Mouse (Mus musculus) kidney, postnatal 4 days (tissue): ENCODE measurements around the gene Abcb4.
A peak's percentile ranks its signal among the peaks of the same experiment; 100 is the strongest.
"Not testable (repeated sequence)": the region's sequence is repeated elsewhere in the genome, so short reads cannot be mapped to it uniquely, and the experiment has no call there.

Source experiments
- DNase-seq, 2 experiments: peaks; one replicate each; pipeline ENCODE4 v3.0.0; 2021; ENCODE audit warnings: mixed read lengths in 2 of 2

The Abcb4 gene

GRCm38 (mm10) chr5:8893300-8894103 lies at the start of gene Abcb4:
TSS of gene Abcb4 (plus strand) at chr5:8893717.
- DNase-seq = peak; percentile 61 to 73

DNA sequence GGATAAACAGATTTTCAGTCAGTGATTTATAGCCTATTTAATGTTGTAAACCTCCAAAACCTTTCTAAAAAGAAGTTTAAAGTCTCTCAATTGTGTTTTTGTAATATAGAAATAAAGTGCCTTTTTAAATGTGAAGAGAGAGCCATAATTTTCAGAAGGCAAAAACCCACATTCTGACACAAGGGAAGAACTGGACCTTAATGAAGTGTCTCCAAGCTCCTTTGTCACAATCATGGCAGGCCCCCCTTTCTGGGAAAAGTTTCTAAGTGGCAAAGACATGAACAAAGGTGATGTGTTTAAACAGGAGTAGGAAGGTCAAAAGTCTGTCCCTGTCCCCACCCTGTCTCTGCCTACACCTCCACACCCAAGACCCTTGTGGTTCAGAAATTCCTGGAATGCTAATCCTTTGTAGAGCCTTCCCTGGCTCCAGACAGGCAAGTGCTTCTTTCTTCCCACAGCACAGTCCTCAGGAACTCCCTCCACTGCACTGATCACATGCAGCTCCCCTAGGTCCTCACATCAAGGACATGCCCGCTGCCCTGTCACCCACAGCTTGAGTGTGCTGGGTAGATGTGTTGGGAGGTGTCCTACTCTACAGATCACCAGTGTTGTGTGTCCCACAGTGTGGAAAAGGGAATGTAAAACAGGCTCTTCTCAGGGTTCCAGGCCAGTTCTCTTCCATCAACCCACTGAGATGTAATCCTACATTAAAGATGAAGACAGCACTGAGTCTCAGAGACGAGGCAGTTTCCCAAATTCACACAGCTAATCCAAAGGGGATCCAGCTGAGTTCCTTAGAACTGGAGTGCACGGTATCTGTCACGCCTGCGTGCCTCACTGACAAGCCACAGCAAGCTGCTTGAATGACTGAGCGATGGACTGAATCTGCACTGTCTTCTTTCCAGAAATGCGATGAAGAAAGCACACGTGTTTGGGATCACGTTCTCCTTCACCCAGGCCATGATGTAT lies 44.6 kb upstream of the Abcb4 start:
- DNase-seq = not testable (repeated sequence)

DNA sequence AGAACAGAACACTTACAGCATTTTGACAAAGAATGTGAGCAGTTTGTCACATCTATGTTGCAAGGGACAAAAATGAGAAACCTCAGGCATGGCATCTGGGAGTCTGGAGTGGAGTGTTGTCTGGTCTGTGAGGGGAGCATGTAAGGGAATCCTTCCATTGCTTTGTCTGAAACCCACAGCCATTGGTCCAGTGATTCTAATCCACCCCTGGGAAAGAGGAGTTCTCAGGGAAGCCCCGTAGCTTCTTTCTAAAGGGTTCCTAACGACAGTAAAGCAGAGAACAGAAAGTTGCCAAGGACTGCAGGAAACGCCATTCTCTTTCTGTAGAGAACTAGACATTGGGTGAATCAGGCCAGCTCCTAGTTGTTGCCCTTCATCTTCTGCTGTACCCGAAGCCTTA lies 42.7 kb upstream of the Abcb4 start:
- DNase-seq = no peak

- no peak for DNase-seq
Observed at GRCm38 (mm10) chr5:8857201-8857600, 36.3 kb upstream of the Abcb4 start.

- no peak for DNase-seq
Observed at GRCm38 (mm10) chr5:8861811-8862210, 31.7 kb upstream of the Abcb4 start.

DNA sequence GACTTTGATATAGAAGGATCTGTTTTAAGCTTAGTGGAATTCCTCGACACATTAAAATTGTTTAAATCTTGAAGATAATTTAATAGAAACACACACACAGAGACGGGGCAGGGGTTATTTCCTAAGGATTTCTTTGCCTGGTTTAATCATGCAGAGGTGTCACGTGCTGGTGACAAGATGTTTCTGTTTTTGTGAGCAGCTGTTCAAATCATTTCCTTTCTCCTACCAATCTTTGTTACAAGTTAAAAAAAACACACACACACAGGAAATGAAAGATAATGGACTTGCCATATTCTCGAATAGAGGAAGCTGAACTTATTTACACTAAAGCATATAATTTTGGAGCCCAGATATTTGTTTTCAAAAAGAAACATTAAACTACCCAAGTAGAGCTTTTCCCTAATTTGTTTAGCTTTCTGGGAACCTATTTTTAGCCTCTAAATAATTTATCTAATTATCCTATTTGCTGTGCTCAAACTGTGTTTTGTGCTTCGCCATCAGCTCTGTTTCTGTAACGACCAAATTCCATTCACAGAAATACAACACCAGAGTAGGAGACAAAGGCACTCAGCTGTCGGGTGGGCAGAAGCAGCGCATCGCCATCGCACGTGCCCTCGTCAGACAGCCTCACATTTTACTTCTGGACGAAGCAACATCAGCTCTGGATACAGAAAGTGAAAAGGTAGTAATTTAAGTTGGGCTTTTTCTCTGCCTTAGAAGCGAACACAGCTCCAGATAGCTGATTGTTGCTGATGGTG lies 29.8 kb upstream of the Abcb4 start:
- DNase-seq = no peak

- not testable (repeated sequence) for DNase-seq
Observed at GRCm38 (mm10) chr5:8865630-8866029, 27.9 kb upstream of the Abcb4 start.

GRCm38 (mm10) chr5:8866366-8866765 lies 27.2 kb upstream of the Abcb4 start:
- DNase-seq = no peak

GRCm38 (mm10) chr5:8868019-8868418 lies 25.5 kb upstream of the Abcb4 start:
- peak; percentile 37 to 39 for DNase-seq

GRCm38 (mm10) chr5:8872979-8873915 lies 20.3 kb upstream of the Abcb4 start:
- no peak for DNase-seq

DNA sequence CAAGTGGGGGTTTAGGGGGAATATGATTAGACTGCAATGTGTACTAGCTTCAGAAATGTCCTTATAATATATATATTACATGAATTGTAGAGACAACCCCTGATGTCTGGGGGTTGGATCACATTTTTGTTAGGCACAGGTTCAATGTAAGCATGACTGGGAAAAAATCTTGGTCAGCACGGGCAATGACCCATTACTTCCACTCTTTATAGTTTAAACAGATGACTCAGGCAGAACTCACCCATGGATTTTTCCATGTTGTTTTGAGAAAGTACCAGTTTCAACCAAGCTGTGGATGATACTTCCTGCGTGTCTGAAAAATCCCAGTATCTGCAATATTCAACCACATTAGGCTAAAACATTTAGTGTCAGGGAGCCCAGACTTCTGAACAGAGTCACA lies 16.4 kb upstream of the Abcb4 start:
- DNase-seq = no peak

- DNase-seq = no peak
Observed at GRCm38 (mm10) chr5:8877800-8878199, 15.7 kb upstream of the Abcb4 start.

GRCm38 (mm10) chr5:8885837-8886236 lies 7.7 kb upstream of the Abcb4 start:
- DNase-seq = no peak

DNA sequence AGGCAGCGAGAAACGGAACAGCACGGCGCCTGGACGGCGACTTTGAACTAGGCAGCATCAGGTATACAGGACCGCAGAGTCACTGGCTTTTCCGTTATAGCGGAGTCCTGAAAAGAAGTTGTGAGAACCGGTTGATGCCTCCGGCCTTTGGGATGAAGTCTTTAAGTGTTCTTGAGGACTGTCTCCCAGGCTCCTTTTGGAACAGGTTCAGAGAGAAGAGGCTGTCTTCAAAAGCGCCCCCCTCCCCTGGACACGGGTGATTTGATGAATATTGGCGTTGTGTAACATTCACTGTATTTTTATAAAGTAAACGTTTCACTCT lies 548 bp downstream of the Abcb4 start:
- no peak for DNase-seq

DNA sequence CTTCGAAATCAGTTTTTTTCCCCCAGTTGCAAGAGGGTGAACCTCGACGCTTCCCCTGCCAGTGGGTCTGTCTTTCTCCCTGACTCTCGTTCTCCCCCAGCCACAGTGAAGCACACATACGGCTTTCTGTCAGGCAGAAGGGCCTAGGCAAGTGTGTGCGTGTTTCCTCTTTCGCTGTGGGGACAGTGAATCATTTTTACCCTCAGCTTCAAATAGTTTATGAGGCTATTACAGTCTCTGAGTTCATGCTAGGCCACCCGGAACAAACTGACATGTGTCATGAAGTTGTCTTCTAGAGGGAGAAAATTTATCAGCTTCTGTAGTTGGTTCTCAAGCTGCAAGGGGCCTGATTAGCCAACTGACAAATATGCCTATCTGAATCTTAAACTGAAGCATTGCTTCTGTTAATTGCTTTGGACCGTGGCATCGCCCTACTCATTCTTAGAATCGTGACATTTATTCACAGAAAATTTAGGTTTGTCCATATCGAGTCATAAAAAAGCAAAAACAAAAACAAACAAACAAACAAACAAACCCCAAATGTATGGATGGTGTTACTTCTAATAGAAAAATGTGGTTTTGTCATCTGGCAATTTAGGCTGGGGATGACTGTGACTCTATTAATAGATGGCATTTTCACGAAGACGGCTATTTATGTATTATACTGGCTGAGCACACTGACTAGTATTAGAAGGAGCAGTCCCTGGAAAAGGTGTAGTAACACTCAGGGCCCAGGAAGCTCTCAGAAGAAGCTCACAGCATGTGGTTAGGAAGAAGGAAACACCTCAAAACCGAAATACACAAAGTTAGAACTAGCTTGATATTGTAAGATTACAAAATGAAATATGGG lies 1.3 kb downstream of the Abcb4 start:
- DNase-seq = no peak

- no peak for DNase-seq
Observed at GRCm38 (mm10) chr5:8896198-8896597, 2.7 kb downstream of the Abcb4 start.

DNA sequence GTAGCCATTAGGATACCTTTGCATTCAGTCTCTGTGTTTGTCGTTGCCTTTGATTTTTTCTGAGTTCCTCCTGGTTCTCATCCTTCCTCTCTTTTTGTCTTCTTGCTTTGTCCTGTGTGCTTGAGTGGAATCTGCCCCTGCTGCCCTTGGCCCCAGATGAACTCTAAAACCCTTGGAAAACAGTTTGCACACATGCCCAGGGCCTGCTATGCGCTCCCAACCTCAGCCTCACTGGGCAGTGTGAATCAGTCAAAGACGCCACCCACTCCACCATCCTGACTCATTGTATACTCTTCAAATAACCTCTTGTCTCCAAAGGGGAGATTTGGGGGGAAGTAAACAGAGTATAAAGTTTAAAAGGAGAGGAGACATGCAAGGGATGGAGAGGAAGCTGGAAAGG lies 4.7 kb downstream of the Abcb4 start:
- DNase-seq = no peak

DNA sequence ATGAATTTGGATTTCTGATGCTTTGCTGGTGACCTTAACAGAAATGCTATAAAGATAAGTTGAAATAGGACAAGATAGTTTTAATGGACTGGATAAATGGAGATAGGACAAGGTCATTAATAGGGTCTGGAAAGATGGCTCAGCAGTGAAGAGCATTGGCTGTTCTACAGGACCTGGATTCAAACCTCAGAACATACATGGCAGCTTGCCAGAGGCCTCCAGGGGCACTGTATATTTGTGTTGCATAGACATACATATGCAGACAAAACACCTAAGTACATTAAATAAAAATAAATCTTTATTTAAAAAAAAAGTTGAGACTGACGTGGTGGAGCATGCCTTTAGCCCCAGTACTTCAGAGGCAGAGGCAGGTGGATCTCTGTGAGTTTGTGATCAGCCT lies 7.5 kb downstream of the Abcb4 start:
- no peak for DNase-seq

GRCm38 (mm10) chr5:8902141-8902817 lies 8.8 kb downstream of the Abcb4 start:
- DNase-seq = no peak

DNA sequence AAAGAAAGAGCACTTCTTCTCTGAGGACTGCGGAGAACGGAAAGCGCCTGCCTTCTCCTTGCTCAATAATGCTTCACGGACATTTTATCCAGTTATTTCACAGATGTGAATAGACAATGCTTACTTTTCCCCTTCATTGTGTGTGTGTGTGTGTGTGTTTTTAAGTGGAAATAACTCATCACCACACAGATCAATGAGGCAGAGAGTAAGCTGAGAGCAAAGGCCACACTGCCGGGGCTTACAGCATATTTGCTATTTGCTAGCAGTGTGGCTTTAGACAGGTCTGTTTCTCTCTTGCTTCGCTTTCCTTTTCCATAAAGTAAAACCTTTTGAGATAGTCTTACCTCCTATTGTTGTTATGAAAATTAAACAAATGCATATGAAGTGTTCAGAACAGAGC lies 11.0 kb downstream of the Abcb4 start:
- no peak for DNase-seq
